Mouse (Mus musculus): Measurements from ENCODE around the gene Rpgrip1l. TPM values are rescaled to one million over a fixed set of nuclear protein-coding genes. Genes with fewer than 3 reads are reported as not detected.

The Rpgrip1l gene
- polyA plus RNA-seq (2012; rRNA removed): 8.6 and 8.9 TPM in 2 replicates

DNA sequence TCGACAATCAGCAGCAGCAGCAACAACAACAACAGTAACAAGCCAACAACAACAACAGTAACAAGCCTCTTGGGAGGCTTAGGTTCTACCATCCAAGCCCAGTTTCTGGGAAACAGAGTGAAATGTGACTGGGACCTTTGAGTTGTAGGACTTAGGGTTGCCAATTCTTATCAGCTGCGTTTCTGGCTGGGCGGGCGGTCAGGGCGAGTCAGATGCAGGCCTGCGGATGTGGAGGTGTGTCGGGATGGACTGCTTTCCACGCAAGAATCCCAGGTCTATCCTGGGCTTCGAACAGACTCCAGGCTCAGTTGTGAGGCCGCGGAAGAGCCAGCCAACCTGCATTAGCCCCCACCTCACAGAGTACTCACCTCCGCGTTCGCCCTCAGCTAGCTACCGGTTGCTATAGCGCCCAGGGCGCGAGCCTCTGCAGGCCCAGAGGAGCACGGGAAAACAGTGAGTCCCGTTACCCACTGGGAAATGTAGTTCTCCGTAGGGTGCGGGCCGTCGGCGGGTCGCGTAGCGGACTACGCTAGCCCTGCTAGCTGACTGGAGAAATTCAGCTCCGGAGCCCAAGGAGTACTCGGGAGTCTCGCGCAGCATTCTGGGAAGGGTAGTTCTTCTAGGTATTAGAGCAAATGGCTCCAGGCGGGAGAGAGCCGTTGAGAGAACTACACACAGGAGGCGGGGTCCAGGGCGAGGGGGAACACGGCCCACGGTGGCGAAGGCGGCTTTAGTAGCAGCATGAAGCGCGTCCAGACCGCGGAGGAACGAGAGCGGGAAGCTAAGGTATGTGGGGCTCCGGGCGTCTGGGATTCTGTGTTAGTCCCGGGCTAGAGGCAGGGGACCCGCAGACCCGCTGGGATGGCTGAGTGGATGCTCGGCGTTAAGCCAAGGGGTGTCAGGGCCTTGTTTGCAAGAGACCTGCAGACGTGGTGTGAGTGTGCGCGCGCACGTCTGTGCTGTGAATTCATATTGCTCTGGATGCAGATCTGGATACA, at the start of gene Rpgrip1l, which contains the start of gene Fto:
Gene Rpgrip1l, minus strand, starts transcription at position 428 of the 998 bp plus-strand sequence.
Gene Fto, plus strand, starts transcription at position 691 of the 998 bp plus-strand sequence.
- peak; percentile 100 for DNase-seq (ENCODE audit: low read depth)
- no peak for TF ChIP-seq POLR2A (IDR thresholded peaks at IDR 0.05; ENCODE audit: borderline replicate concordance, extremely low read depth, insufficient read depth, insufficient read length, poor library complexity, severe bottlenecking)

DNA sequence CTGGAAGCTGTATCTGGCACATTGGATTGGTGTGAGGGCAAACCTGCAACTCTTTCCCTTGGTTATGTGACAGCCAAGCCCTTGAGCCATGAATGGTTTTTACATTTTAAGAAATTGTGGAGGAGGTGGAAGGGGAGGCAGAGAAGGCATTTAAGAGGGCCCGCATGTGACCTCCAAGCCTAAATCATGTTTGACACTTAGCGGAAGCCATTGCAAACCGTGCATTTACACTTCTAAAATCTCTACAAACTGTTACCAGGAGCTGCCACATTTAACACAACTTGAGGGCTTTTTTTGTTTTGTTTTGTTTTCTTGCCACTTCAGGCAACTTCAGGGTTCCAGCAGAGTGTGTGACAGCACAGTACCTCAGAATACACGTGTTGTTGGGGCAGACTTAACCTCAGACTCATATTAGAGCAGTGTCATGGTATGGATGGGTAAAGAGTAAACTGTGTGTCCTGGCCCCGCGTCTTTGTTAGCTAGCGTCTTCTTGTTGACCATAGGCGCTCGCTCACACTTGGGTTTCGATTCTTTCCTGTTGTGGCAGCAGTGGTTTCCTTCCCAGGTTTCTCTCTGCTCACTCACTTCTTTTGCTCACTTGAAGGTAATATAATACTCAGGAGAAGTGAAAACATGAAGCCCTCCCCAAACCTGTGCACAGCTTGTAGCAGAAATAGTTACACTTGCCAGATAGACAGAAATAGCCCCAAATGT, 47.7 kb upstream of the Rpgrip1l start:
- TF ChIP-seq POLR2A (IDR thresholded peaks at IDR 0.05; ENCODE audit: borderline replicate concordance, extremely low read depth, insufficient read depth, insufficient read length, poor library complexity, severe bottlenecking): no peak
- TF ChIP-seq CTCF (IDR thresholded peaks at IDR 0.05; ENCODE audit: borderline replicate concordance, extremely low read depth, insufficient read depth, insufficient read length): no peak

DNA sequence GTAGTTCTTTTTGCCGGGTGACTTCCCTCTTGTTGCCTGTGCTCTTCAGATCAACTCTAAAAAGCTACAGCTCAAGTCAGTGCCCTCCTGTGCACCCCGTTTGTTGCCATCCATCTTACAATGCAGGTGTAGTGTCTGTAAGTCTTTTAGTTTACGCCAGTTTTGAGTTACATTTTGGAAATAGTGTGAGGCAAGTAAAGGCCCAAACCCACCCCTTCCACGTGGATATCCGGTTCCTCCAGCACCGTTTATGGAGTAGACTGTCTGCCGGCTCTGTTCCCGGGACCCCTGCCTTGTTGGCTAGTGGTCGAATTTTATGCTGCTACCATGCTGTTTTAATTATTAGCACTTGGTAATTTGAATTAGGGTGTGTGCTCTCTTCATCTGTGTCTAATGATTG, 46.4 kb upstream of the Rpgrip1l start:
- no peak for DNase-seq (ENCODE audit: low read depth)
- TF ChIP-seq CTCF (IDR thresholded peaks at IDR 0.05; ENCODE audit: borderline replicate concordance, extremely low read depth, insufficient read depth, insufficient read length) (no peak), POLR2A (IDR thresholded peaks at IDR 0.05; ENCODE audit: borderline replicate concordance, extremely low read depth, insufficient read depth, insufficient read length, poor library complexity, severe bottlenecking) (no peak)

More for the DNA sequence above, 47.7 kb upstream of the Rpgrip1l start:
- no peak for DNase-seq (ENCODE audit: low read depth)

DNA sequence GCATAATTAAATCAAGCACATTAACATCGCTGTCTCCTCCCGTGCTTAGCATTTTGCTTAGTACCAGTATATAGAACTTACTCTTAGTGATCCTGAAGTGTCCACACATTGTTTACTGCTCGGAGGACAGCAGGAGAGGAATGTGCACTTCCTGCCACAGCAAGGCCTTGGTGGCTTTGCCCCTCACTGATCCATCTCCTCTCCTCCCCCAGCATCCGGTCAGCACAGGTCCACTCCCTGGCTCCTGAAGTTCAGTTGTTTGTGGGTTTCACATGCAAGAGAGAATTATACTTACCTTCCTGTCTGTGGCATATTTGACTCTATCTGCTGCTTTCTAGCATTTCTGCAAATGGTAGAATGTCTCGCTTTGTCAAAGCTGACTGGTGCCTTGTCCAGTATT, 45.0 kb upstream of the Rpgrip1l start:
- TF ChIP-seq CTCF (IDR thresholded peaks at IDR 0.05; ENCODE audit: borderline replicate concordance, extremely low read depth, insufficient read depth, insufficient read length) (no peak), POLR2A (IDR thresholded peaks at IDR 0.05; ENCODE audit: borderline replicate concordance, extremely low read depth, insufficient read depth, insufficient read length, poor library complexity, severe bottlenecking) (no peak)

DNA sequence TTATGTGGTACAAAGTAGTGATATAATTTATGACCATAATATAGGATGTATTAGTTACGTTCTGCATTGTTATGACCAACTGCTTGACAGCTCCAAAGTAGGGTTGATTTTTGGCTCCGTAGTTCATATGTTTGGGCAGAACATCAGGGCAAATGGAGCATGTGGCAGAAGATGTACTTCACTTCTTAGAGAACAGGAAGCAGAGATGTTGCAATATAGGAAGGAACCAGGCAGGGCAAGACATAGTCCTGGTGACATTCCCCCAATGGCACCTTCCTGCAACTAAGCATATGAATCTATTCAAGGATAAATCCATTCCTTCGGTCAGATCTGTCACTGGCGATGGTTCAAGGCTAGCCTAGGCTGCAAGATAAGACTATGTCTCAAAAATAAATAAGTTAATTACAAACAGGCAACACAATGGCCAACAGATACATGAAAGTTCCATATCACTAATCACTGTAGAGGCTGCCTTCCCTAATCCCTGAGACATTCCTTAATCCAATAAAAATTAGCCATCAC, 44.5 kb upstream of the Rpgrip1l start:
- no peak for DNase-seq (ENCODE audit: low read depth)
- no peak for TF ChIP-seq CTCF (IDR thresholded peaks at IDR 0.05; ENCODE audit: borderline replicate concordance, extremely low read depth, insufficient read depth, insufficient read length)
- no peak for TF ChIP-seq POLR2A (IDR thresholded peaks at IDR 0.05; ENCODE audit: borderline replicate concordance, extremely low read depth, insufficient read depth, insufficient read length, poor library complexity, severe bottlenecking)

More for the DNA sequence above, 45.0 kb upstream of the Rpgrip1l start:
- no peak for DNase-seq (ENCODE audit: low read depth)

DNA sequence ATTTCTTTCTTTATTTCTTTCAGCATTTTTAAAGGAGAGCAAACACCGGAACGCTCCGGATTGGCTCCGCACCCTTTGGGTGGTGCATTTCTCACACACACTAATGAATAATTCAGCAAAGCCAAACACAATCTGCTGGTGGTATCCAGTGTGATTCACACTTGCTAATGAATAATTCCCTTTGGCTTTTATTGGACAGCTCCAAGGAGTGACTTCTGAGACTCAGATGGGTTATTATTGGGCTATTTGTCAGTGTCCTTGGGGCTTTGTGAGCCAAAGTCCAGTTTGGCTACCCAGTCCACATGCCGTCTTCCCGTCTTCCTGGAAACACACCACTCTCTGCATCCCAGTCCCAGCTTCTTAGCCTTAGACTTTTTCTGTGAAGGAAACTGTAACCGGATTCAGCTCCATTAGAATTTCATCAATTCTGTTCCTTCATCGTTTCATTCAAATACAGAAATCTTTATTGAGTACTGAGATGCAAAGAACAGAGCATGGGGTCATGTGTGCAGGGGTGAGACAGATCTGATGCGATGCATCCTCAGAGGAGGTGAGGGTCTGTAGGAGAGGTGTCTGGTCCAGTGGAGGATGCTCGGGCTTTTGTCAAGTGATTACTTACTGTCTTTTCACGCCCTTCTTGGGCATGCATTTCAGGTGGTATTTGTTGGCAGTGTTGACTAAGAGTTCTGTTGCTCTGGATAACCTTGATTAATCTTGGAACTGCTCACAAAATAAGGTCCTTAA, 43.1 kb upstream of the Rpgrip1l start:
- no peak for TF ChIP-seq POLR2A (IDR thresholded peaks at IDR 0.05; ENCODE audit: borderline replicate concordance, extremely low read depth, insufficient read depth, insufficient read length, poor library complexity, severe bottlenecking)
- no peak for TF ChIP-seq CTCF (IDR thresholded peaks at IDR 0.05; ENCODE audit: borderline replicate concordance, extremely low read depth, insufficient read depth, insufficient read length)
- peak; percentile 77 for DNase-seq (ENCODE audit: low read depth)

DNA sequence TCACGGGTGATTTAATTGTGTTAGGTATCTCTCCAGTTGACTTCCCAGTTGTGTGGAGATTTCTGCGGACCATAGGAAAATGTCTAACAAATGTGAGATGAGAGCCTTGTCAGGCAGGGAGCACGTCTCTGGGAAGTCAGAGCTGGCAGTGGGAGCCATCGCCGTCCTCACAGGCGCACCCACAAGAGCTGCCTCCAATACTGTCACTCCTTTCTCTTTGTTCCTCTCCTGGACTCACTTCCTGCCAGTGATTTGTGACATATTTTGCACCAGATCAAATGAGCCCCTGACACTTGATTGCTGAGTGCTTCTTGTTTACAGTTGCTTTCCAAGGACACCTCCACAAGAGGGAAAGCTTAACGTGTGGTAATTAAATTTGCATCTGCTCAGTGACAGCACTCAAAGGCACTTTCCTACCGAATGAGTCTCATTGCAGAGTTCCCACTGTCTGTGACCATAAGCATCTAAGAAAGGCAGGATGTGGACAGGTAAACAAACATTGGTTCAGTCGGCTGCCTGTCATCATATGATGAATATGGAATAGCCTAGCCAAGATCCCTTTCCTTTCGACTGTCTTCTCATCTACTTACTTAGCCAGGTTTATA, 42.3 kb upstream of the Rpgrip1l start:
- TF ChIP-seq CTCF (IDR thresholded peaks at IDR 0.05; ENCODE audit: borderline replicate concordance, extremely low read depth, insufficient read depth, insufficient read length) (no peak), POLR2A (IDR thresholded peaks at IDR 0.05; ENCODE audit: borderline replicate concordance, extremely low read depth, insufficient read depth, insufficient read length, poor library complexity, severe bottlenecking) (no peak)
- peak; percentile 76 for DNase-seq (ENCODE audit: low read depth)

DNA sequence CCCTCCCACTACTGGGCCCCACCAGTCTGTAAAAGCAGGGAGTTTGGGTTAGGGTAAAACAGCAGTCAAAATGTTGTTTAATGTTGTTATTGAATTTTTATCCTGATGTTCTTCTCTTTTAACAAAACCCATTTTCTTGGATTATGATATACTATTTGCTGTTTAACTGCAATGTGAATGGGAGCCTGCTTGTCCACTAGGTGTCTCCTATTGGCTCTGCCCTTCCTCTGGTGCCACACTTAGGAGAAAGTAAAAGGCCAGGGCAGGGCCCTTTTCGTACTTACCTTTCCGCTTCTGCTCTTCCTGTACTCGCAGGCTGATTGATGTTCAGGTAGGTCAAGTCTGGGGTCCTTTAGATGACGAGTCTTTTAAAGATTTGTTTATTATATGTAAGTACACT, 40.8 kb upstream of the Rpgrip1l start:
- DNase-seq (ENCODE audit: low read depth): no peak
- TF ChIP-seq CTCF (IDR thresholded peaks at IDR 0.05; ENCODE audit: borderline replicate concordance, extremely low read depth, insufficient read depth, insufficient read length): no peak
- TF ChIP-seq POLR2A (IDR thresholded peaks at IDR 0.05; ENCODE audit: borderline replicate concordance, extremely low read depth, insufficient read depth, insufficient read length, poor library complexity, severe bottlenecking): no peak

DNA sequence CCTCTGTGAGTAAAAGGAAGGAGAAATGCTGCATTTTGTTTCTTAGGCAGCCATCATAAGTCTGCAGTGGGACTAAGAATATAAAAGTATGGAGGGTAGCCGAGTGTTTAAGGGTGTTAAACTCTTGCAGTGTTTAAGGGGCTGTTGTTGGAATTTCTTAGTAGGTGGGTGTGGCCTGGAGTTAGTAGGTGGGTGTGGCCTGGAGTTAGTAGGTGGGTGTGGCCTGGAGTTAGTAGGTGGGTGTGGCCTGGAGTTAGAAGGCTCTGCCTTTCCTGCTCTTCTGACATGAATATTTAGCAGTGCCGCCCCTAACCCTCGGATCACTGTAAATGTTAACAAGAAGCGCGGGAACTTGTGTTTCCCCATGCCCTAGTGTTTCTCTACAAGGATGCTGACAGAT, 40.0 kb upstream of the Rpgrip1l start:
- DNase-seq (ENCODE audit: low read depth): no peak
- no peak for TF ChIP-seq POLR2A (IDR thresholded peaks at IDR 0.05; ENCODE audit: borderline replicate concordance, extremely low read depth, insufficient read depth, insufficient read length, poor library complexity, severe bottlenecking)
- no peak for TF ChIP-seq CTCF (IDR thresholded peaks at IDR 0.05; ENCODE audit: borderline replicate concordance, extremely low read depth, insufficient read depth, insufficient read length)

DNA sequence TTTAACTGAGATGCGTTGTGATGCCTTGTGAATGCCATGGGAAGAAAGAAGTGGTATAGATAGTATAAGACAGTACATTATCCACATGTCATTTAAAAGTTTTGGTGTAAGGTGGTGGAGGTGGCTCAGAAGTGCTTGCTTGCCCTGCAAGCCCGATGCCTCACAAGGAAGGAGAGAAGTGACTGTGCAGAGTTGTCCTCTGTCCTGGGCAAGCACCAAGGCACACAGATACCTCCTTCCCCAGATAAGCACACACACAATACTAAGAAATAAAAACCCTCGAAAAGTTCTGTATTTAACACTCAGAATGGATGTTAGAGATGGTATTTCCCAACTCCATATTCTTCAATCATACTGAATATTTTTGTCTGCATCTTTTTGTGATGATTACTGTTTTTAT, 39.5 kb upstream of the Rpgrip1l start:
- TF ChIP-seq CTCF (IDR thresholded peaks at IDR 0.05; ENCODE audit: borderline replicate concordance, extremely low read depth, insufficient read depth, insufficient read length): no peak
- no peak for TF ChIP-seq POLR2A (IDR thresholded peaks at IDR 0.05; ENCODE audit: borderline replicate concordance, extremely low read depth, insufficient read depth, insufficient read length, poor library complexity, severe bottlenecking)
- DNase-seq (ENCODE audit: low read depth): no peak

Measured in brain, embryonic 14.5 days (tissue).